Mouse (Mus musculus): Measurements from ENCODE around the gene Cmss1. TPM values are rescaled to one million over a fixed set of nuclear protein-coding genes. Genes with fewer than 3 reads are reported as not detected.

Gene Cmss1
- polyA plus RNA-seq, 1 experiment, result 82.2 TPM

GRCm38 (mm10) chr16:57375248-57375837 is 231.3 kb downstream of the Cmss1 start:
- TF ChIP-seq GATA1 (IDR thresholded peaks at IDR 0.05; ENCODE audit: low read length), result no peak

DNA sequence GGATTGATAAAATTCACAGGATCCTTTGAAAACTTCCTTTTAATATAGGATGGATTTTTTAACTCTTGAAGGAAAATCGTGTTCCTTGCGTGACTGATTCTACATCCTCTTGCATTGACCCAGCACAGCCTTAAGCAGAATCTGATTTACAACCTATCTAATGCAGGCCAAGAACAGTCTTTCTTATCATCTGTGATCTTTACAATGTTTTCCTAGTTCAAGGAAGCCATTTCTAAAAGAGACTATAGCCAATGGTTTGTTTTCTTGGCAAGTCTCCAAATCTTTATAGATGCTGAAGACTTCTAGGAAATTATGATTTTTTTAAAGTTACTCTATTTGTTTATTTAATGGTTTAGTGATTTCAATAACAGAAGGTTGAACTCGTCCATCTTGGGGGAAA is 234.5 kb downstream of the Cmss1 start:
- TF ChIP-seq GATA1 (IDR thresholded peaks at IDR 0.05; ENCODE audit: low read length), result no peak

DNA sequence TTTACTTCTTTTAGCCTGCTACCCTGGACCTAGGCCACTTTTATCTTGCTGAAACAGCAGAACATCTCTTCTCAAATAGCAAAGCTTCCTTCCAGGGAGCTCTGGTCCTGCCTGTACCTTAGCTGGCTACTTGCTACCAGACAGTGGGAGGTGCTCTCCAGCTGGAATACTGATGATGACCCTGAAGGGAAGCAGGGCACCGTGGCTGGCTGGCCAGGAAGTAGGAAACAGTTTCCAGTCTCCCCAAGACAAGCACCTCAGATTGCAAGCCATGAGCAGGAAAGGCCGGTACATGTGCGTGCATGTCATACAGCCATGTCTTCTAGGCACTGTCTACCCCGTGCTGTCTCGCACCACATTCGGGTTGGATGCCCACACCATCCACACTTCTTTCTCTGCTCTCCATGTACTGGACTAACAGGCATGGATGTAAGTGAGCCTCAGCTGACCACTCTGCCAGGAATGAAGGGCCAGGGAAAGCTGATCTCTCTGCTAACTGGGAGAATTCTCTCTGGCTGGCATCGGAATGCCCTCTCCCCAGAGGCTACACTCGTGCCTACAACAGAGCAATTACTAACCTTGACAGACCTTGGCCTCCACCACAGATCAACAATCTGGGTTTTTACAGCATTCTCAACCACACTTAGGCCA is 236.7 kb downstream of the Cmss1 start:
- no peak for TF ChIP-seq GATA1 (IDR thresholded peaks at IDR 0.05; ENCODE audit: low read length)

DNA sequence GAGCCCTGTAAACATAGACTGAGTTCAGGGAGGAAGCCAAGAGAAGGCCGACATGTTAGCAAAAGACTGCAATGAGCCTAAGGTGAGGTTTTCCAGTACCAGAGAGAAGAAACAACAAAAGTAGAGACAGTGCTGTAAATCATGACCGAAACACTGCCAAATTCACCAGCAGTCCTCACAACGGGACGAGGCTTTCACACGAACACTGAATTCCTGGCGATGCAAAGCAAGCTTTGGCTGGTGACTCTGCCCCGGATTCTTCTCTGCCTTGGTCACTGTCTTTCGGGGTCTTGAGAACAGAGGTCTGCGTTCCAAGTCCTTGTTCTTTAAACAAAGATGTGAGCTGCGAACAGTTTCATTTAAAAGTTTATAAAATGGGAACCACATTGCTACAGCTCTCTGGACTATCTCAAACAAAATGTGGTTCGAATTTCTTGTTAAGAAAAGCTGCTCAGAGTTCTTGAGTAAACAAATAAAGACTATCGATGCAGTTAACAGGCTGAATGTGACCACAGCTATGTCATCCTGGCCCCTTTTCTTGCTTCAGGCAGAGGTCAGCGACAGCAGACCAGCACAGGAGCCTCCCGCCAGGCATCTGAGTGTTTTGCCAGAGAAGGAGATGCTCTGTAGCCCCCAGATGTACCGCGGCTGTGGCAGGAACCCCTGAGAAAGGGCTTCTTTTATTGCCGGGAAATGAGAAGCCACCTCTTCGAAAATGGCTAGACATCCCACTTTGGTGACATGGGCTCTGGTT is 239.5 kb downstream of the Cmss1 start:
- TF ChIP-seq GATA1 (IDR thresholded peaks at IDR 0.05; ENCODE audit: low read length), result no peak

DNA sequence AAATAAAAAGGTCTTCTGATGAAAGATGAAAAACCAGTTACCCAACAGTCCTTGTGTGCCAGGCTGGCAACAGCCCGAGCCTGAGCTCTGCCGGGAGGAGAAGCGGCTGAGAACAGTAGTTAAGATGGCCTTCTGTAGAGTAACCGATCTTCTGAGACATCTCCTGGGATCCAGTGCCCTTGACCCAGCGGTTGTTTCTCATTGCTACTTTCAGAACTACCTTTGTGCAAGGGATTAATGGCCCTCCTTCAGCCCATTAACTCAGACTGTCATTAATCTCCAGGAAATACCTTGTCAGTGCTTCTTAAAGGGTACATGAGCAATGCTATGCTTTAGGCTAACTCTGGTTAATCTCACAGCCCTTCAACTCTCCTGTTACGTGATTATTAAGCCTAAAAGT is 240.5 kb downstream of the Cmss1 start:
- TF ChIP-seq GATA1 (IDR thresholded peaks at IDR 0.05; ENCODE audit: low read length), result no peak

GRCm38 (mm10) chr16:57364498-57364897 is 242.2 kb downstream of the Cmss1 start:
- TF ChIP-seq GATA1 (IDR thresholded peaks at IDR 0.05; ENCODE audit: low read length), result no peak

- no peak for TF ChIP-seq GATA1 (IDR thresholded peaks at IDR 0.05; ENCODE audit: low read length)
These were observed 243.8 kb downstream of the Cmss1 start for GRCm38 (mm10) chr16:57362679-57363401.

DNA sequence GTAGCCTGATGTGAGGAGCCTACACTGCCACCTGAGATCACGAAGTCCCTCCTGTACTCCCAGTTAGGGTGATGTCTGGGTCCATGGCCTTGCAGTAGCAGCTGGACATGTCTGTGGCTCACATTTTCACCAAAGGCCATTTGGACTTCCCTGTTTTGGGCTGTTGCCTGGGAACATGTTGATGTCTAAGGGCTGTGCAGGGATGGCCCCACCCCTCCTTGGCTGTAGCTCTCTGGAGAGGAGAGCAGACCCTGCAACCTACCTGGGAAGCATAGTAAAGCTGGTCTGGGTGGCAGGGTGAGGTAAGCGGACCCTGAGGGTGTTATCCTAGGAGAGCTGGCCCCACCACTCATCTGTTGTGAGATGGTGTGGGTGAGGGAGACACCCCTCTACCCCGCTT is 245.9 kb downstream of the Cmss1 start:
- no peak for TF ChIP-seq GATA1 (IDR thresholded peaks at IDR 0.05; ENCODE audit: low read length)

GRCm38 (mm10) chr16:57359251-57359650 is 247.4 kb downstream of the Cmss1 start:
- TF ChIP-seq GATA1 (IDR thresholded peaks at IDR 0.05; ENCODE audit: low read length), result no peak

GRCm38 (mm10) chr16:57357011-57357410 is 249.7 kb downstream of the Cmss1 start:
- TF ChIP-seq GATA1 (IDR thresholded peaks at IDR 0.05; ENCODE audit: low read length), result no peak

DNA sequence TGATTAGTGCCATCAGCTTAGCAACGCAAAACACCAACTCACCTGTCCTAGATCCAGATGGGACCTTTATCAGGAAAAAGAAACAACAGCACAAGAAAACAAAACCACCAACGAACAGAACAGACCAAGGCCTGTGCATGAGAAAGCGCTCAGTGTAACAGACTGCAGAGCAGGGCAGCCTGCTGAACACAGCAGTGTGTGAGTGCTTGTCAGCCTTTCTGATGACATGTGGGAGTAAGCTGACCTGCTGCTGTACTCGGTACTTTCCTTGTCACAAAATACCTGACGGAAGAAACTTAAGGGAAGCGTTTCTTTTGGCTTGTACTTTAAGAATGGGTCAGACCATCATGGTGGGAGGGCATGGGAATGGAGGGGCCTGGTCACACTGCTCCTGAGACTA is 250.2 kb downstream of the Cmss1 start:
- no peak for TF ChIP-seq GATA1 (IDR thresholded peaks at IDR 0.05; ENCODE audit: low read length)

DNA sequence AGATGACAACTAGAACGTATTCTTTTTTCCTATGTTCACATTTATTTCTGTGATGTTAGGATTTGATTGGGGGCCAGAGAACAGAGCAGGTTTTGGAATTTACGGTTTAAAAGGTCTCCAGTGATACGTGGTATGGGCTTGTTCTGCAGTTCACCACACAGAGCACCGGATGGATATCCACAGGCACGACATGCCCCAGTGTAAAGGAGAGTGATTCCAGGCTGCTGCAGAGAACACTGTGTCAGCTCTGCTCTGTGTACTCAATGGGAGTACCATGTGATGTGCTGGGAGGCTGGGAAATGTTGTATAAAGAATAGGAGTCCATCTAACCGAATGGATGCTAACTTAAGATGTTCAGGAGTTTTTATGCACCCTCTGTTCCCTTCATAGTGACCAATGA is 252.7 kb downstream of the Cmss1 start:
- TF ChIP-seq GATA1 (IDR thresholded peaks at IDR 0.05; ENCODE audit: low read length), result no peak

GRCm38 (mm10) chr16:57353166-57353721 is 253.4 kb downstream of the Cmss1 start:
- TF ChIP-seq GATA1 (IDR thresholded peaks at IDR 0.05; ENCODE audit: low read length), result no peak

- TF ChIP-seq GATA1 (IDR thresholded peaks at IDR 0.05; ENCODE audit: low read length), result no peak
These were observed 253.9 kb downstream of the Cmss1 start, which contains the start of gene Filip1l for GRCm38 (mm10) chr16:57352751-57353150. Filip1l (plus strand) TSS chr16:57353093.

GRCm38 (mm10) chr16:57349689-57350088 is 257.0 kb downstream of the Cmss1 start:
- no peak for TF ChIP-seq GATA1 (IDR thresholded peaks at IDR 0.05; ENCODE audit: low read length)

DNA sequence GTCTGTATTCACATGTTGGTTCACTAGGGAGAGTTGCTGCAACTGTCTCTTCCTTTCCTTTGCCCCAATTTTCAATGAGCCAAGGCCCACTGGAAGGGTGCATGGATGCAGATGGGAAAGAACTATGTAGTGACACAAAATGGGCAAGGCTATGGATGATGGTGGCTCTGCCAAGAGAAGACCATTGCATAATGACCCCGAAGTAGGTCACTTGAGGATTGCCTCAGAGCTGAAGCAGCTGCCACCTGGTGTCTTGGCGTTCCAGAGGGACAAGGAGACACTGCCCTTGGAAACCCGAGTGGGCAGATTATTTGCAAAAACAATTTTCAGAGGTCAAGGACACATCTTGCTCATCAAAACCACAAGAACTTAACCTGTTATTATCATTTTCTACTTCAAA is 257.6 kb downstream of the Cmss1 start:
- no peak for TF ChIP-seq GATA1 (IDR thresholded peaks at IDR 0.05; ENCODE audit: low read length)
